Mouse (Mus musculus): ENCODE data around the gene Btrc. TPM values are rescaled to one million over a fixed set of nuclear protein-coding genes. Genes with fewer than 3 reads are reported as not detected.

Btrc gene
- polyA plus RNA-seq, 1 experiment from 2014 or later: 65.9 TPM

DNA sequence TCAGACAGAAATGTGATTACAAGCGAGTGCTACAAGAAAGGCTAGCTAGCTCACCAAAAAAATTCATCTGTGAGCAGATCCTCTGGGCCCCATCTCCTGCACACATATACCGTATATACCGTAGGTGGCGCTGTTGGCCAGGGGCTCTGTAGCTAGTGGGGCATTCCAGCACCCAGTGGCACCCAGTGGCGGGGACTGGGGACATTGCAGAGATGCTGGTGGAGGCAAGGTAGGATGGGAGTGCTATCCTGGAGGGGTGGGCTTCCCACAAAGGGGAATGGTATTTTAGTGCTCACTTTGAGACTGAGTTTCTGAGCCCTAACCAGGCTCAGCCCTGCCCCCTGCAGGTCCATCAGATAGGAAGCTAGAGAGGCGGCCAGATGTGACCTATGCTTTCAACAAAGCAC lies 210.3 kb downstream of the Btrc start:
- H3K36me3 ChIP-seq (replicated peaks): no peaks in the 10 kb centered on the region; the same call in 1 of the 2 replicates
- H3K9ac ChIP-seq: no peak overlapping the region
- H3K4me1 ChIP-seq: peaks cover 7% of the 10 kb centered on the region; the same call in 1 of the 2 replicates
- peak; percentile 43 for ATAC-seq (replicated peaks)
- H3K4me3 ChIP-seq: no peak overlapping the region
- no peaks in the 10 kb centered on the region for H3K9me3 ChIP-seq
- peak overlapping the region; percentile 43; the same call in 1 of the 2 replicates for H3K27ac ChIP-seq
- H3K4me2 ChIP-seq: no peak overlapping the region
- peaks cover 30% of the 10 kb centered on the region for H3K27me3 ChIP-seq (replicated peaks)
- WGBS: 13% methylated on average over 6 of the region's 6 CpGs

GRCm38 (mm10) chr19:45574339-45574898 lies 210.9 kb downstream of the Btrc start:
- Histone ChIP-seq H3K4me2 (no peak overlapping the region), H3K9ac (no peak overlapping the region), H3K36me3 (replicated peaks) (no peaks in the 10 kb centered on the region; the same call in 1 of the 2 replicates), H3K27ac (no peak overlapping the region), H3K4me1 (peaks cover 7% of the 10 kb centered on the region; the same call in 1 of the 2 replicates), H3K4me3 (no peak overlapping the region), H3K9me3 (no peaks in the 10 kb centered on the region), H3K27me3 (replicated peaks) (peaks cover 25% of the 10 kb centered on the region)
- 84% methylated on average over 7 of the region's 7 CpGs for WGBS
- no peak for ATAC-seq (replicated peaks)

- H3K27me3 ChIP-seq (replicated peaks): peaks cover 19% of the 10 kb centered on the region
- 53% methylated on average over 19 of the region's 19 CpGs for WGBS
- no peaks in the 10 kb centered on the region for H3K9me3 ChIP-seq
- no peaks in the 10 kb centered on the region; the same call in 1 of the 2 replicates for H3K36me3 ChIP-seq (replicated peaks)
- no peak for ATAC-seq (replicated peaks)
- no peak overlapping the region for H3K27ac ChIP-seq
- peaks cover 11% of the 10 kb centered on the region; the same call in 1 of the 2 replicates for H3K4me1 ChIP-seq
- H3K9ac ChIP-seq: no peak overlapping the region
- H3K4me2 ChIP-seq: no peak overlapping the region
- no peak overlapping the region for H3K4me3 ChIP-seq
Measured at GRCm38 (mm10) chr19:45574941-45575631, 211.6 kb downstream of the Btrc start.

- H3K27ac ChIP-seq: no peak overlapping the region
- H3K36me3 ChIP-seq (replicated peaks): no peaks in the 10 kb centered on the region; the same call in 1 of the 2 replicates
- no peak overlapping the region for H3K4me2 ChIP-seq
- peaks cover 17% of the 10 kb centered on the region; the same call in 1 of the 2 replicates for H3K4me1 ChIP-seq
- ATAC-seq (replicated peaks): no peak
- WGBS: 12% methylated on average over 8 of the region's 8 CpGs
- peaks cover 19% of the 10 kb centered on the region for H3K27me3 ChIP-seq (replicated peaks)
- no peaks in the 10 kb centered on the region for H3K9me3 ChIP-seq
- no peak overlapping the region for H3K9ac ChIP-seq
- H3K4me3 ChIP-seq: no peak overlapping the region
Measured at GRCm38 (mm10) chr19:45575632-45576001, 212.1 kb downstream of the Btrc start.

GRCm38 (mm10) chr19:45577141-45577750 lies 213.7 kb downstream of the Btrc start:
- peaks cover 13% of the 10 kb centered on the region for H3K27me3 ChIP-seq (replicated peaks)
- H3K36me3 ChIP-seq (replicated peaks): no peaks in the 10 kb centered on the region; the same call in 1 of the 2 replicates
- ATAC-seq (replicated peaks): no peak
- H3K9ac ChIP-seq: no peak overlapping the region
- no peak overlapping the region for H3K4me3 ChIP-seq
- no peak overlapping the region for H3K27ac ChIP-seq
- no peak overlapping the region for H3K4me2 ChIP-seq
- no peaks in the 10 kb centered on the region for H3K9me3 ChIP-seq
- WGBS: 86% methylated on average over 14 of the region's 14 CpGs
- H3K4me1 ChIP-seq: peaks cover 21% of the 10 kb centered on the region

DNA sequence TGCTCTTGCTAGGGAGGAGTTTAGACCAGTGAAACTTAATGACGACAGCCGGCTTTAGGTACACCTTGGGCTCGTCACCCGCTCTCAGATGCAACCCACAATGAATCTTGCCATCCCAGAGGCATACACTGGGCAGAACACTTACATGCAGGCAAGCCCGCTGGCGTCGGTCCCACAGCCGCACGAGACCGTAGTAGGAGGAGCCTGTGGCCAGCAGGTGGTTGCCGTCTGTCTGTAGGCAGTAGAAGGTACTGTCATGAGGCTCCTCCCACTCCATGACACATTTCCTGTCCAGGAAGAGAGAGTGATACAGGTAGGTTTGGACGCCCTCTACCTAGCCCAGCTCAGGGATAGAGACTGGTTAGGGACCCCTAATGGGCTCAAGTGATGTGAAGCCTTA lies 215.4 kb downstream of the Btrc start:
- Histone ChIP-seq H3K4me2 (no peak overlapping the region), H3K9ac (no peak overlapping the region), H3K27ac (no peak overlapping the region), H3K4me1 (peaks cover 22% of the 10 kb centered on the region), H3K9me3 (no peaks in the 10 kb centered on the region), H3K27me3 (replicated peaks) (peaks cover 13% of the 10 kb centered on the region), H3K4me3 (no peak overlapping the region), H3K36me3 (replicated peaks) (no peaks in the 10 kb centered on the region; the same call in 1 of the 2 replicates)
- WGBS: 88% methylated on average over 12 of the region's 12 CpGs
- ATAC-seq (replicated peaks): no peak

GRCm38 (mm10) chr19:45579416-45579815 lies 215.9 kb downstream of the Btrc start:
- WGBS: 81% methylated on average over 7 of the region's 7 CpGs
- Histone ChIP-seq H3K4me3 (no peak overlapping the region), H3K9me3 (no peaks in the 10 kb centered on the region), H3K4me1 (peaks cover 21% of the 10 kb centered on the region), H3K9ac (no peak overlapping the region), H3K27ac (no peak overlapping the region), H3K27me3 (replicated peaks) (peaks cover 13% of the 10 kb centered on the region), H3K4me2 (no peak overlapping the region), H3K36me3 (replicated peaks) (no peaks in the 10 kb centered on the region; the same call in 1 of the 2 replicates)
- no peak for ATAC-seq (replicated peaks)

Other genes with a start within 250 kb of the Btrc start
- gene Tlx1, start 213.1 kb upstream of the Btrc start, polyA plus RNA-seq (2015; fragmentation: Nextera tagmentation; extraction: Ambion mirVana): not detected in 2 replicates
- gene Lbx1, start 127.9 kb upstream of the Btrc start, polyA plus RNA-seq (2015; fragmentation: Nextera tagmentation; extraction: Ambion mirVana): 0.06 and 0.09 TPM in 2 replicates
- gene Poll, start 196.8 kb downstream of the Btrc start, polyA plus RNA-seq (2015; fragmentation: Nextera tagmentation; extraction: Ambion mirVana): 13.8 and 14.5 TPM in 2 replicates
- gene Gm17018, start 196.9 kb downstream of the Btrc start, polyA plus RNA-seq (2015; fragmentation: Nextera tagmentation; extraction: Ambion mirVana): 60.3 and 65.8 TPM in 2 replicates

Data from midbrain, embryonic 15.5 days (tissue).